Mouse (Mus musculus) limb, embryonic 12.5 days (tissue): ENCODE measurements around the gene Emc1. TPM values are rescaled to one million over a fixed set of nuclear protein-coding genes. Genes with fewer than 3 reads are reported as not detected.
"Not testable (repeated sequence)": the region's sequence is repeated elsewhere in the genome, so short reads cannot be mapped to it uniquely, and the experiment has no call there.

Source experiments
- ATAC-seq: fragments of 200-750 bp; cut with Nextera tagmentation; 2 replicates; pipeline ENCODE4 v1.8.0; 2017; ENCODE audit warnings: low read depth, moderate TSS enrichment; ENCODE audit not compliant: insufficient number of reproducible peaks, insufficient read depth, low FRiP score, low TSS enrichment
- H3K27ac ChIP-seq: fragments of 300-500 bp; sonication (generic); 2 replicates; pipeline ENCODE4 v1.5.1; 2016; ENCODE audit warnings: mild to moderate bottlenecking, moderate library complexity
- H3K27me3 ChIP-seq: fragments of 300-500 bp; sonication (generic); 2 replicates; pipeline ENCODE4 v1.6.1; 2016; ENCODE audit warnings: mild to moderate bottlenecking, moderate library complexity
- H3K36me3 ChIP-seq: fragments of 300-500 bp; sonication (generic); 2 replicates; pipeline ENCODE4 v1.6.1; 2016; ENCODE audit warnings: mild to moderate bottlenecking, moderate library complexity
- H3K4me1 ChIP-seq: fragments of 300-500 bp; sonication (generic); replicated peaks from 2 replicates; pipeline ENCODE4 v1.6.1; 2016
- H3K4me2 ChIP-seq: fragments of 300-500 bp; sonication (generic); 2 replicates; pipeline ENCODE4 v1.6.1; 2016; ENCODE audit warnings: mild to moderate bottlenecking, moderate library complexity
- H3K4me3 ChIP-seq: fragments of 300-500 bp; sonication (generic); replicated peaks from 2 replicates; pipeline ENCODE4 v1.5.1; 2016; ENCODE audit warnings: mild to moderate bottlenecking
- H3K9ac ChIP-seq: fragments of 300-500 bp; sonication (generic); replicated peaks from 2 replicates; pipeline ENCODE4 v1.6.1; 2016; ENCODE audit warnings: mild to moderate bottlenecking, moderate library complexity
- H3K9me3 ChIP-seq: fragments of 300-500 bp; sonication (generic); 2 replicates; pipeline ENCODE4 v1.6.1; 2016; ENCODE audit warnings: mild to moderate bottlenecking, moderate library complexity
- WGBS: fragments of 180-500 bp; shearing (Covaris S2); methylation state at CpG from one replicate; pipeline ENCODE4 v1.1.7; 2016; 5-methylcytosine and 5-hydroxymethylcytosine counted together
- polyA plus RNA-seq: library from polyadenylated mRNA; unstranded; fragments of >200 nt; fragmentation: Nextera tagmentation; extraction: Ambion mirVana; gene quantifications from 2 replicates; pipeline ENCODE4 v1.2.1, GENCODE M21; 2016

Gene Emc1
- polyA plus RNA-seq, 1 experiment from 2014 or later, result 29.4 TPM

GRCm38 (mm10) chr4:139360761-139361548 lies 8.6 kb downstream of the Emc1 start:
- Histone ChIP-seq H3K9ac (no peak overlapping the region), H3K9me3 (no peaks in the 10 kb centered on the region), H3K27me3 (no peaks in the 10 kb centered on the region), H3K36me3 (peaks cover 98% of the 10 kb centered on the region), H3K27ac (no peak overlapping the region), H3K4me3 (no peak overlapping the region), H3K4me1 (no peaks in the 10 kb centered on the region), H3K4me2 (no peak overlapping the region)
- no peak for ATAC-seq
- WGBS, result 92% methylated on average over 11 of the region's 11 CpGs

- Histone ChIP-seq H3K27ac (no peak overlapping the region), H3K4me2 (no peak overlapping the region), H3K36me3 (peaks cover 99% of the 10 kb centered on the region), H3K9ac (no peak overlapping the region), H3K9me3 (no peaks in the 10 kb centered on the region), H3K4me1 (no peaks in the 10 kb centered on the region), H3K4me3 (no peak overlapping the region), H3K27me3 (no peaks in the 10 kb centered on the region)
- WGBS, result 96% methylated on average over 3 of the region's 3 CpGs
- ATAC-seq, result no peak
These were observed 14.9 kb downstream of the Emc1 start for GRCm38 (mm10) chr4:139367336-139367735.

- Histone ChIP-seq H3K9me3 (no peaks in the 10 kb centered on the region), H3K36me3 (peaks cover 99% of the 10 kb centered on the region), H3K4me1 (no peaks in the 10 kb centered on the region), H3K27ac (no peak overlapping the region), H3K27me3 (no peaks in the 10 kb centered on the region), H3K4me2 (no peak overlapping the region), H3K4me3 (no peak overlapping the region), H3K9ac (no peak overlapping the region)
- whole genome bisulfite sequencing, result 90% methylated on average over 5 of the region's 5 CpGs
- ATAC-seq, result no peak
These were observed 15.7 kb downstream of the Emc1 start for GRCm38 (mm10) chr4:139368038-139368437.

GRCm38 (mm10) chr4:139373130-139373529 lies 20.7 kb downstream of the Emc1 start:
- H3K27ac ChIP-seq, result no peak overlapping the region
- no peaks in the 10 kb centered on the region for H3K4me1 ChIP-seq
- no peak overlapping the region for H3K4me2 ChIP-seq
- H3K9me3 ChIP-seq, result no peaks in the 10 kb centered on the region
- ATAC-seq, result no peak
- no peak overlapping the region for H3K4me3 ChIP-seq
- H3K9ac ChIP-seq, result no peak overlapping the region
- 88% methylated on average over 4 of the region's 4 CpGs for WGBS
- peaks cover 97% of the 10 kb centered on the region for H3K36me3 ChIP-seq
- H3K27me3 ChIP-seq, result no peaks in the 10 kb centered on the region

GRCm38 (mm10) chr4:139373531-139373930 lies 21.1 kb downstream of the Emc1 start:
- WGBS, result 90% methylated on average over 10 of the region's 10 CpGs
- no peak overlapping the region for H3K9ac ChIP-seq
- peaks cover 97% of the 10 kb centered on the region for H3K36me3 ChIP-seq
- ATAC-seq, result no peak
- H3K27me3 ChIP-seq, result no peaks in the 10 kb centered on the region
- H3K4me3 ChIP-seq, result no peak overlapping the region
- no peaks in the 10 kb centered on the region for H3K9me3 ChIP-seq
- H3K4me1 ChIP-seq, result no peaks in the 10 kb centered on the region
- no peak overlapping the region for H3K4me2 ChIP-seq
- no peak overlapping the region for H3K27ac ChIP-seq

GRCm38 (mm10) chr4:139379719-139380118 lies 27.3 kb downstream of the Emc1 start:
- ATAC-seq, result no peak
- peaks cover 38% of the 10 kb centered on the region for H3K36me3 ChIP-seq
- H3K27me3 ChIP-seq, result no peaks in the 10 kb centered on the region
- 13% methylated on average over 8 of the region's 8 CpGs for WGBS
- peak overlapping the region; percentile 88 for H3K27ac ChIP-seq
- peak overlapping the region; percentile 68 for H3K9ac ChIP-seq
- peak overlapping the region; percentile 75 for H3K4me3 ChIP-seq
- H3K9me3 ChIP-seq, result no peaks in the 10 kb centered on the region
- peaks cover 15% of the 10 kb centered on the region for H3K4me1 ChIP-seq
- peak overlapping the region; percentile 73 for H3K4me2 ChIP-seq

GRCm38 (mm10) chr4:139380207-139380748 lies 27.9 kb downstream of the Emc1 start:
- Histone ChIP-seq H3K27me3 (no peaks in the 10 kb centered on the region), H3K4me1 (peaks cover 15% of the 10 kb centered on the region), H3K27ac (peak overlapping the region; percentile 88), H3K36me3 (peaks cover 33% of the 10 kb centered on the region), H3K9me3 (no peaks in the 10 kb centered on the region), H3K4me2 (peak overlapping the region; percentile 94), H3K9ac (peak overlapping the region; percentile 87), H3K4me3 (peak overlapping the region; percentile 75)
- ATAC-seq, result peak; percentile 91
- WGBS, result under 1% methylated on average over 54 of the region's 54 CpGs

GRCm38 (mm10) chr4:139380775-139381451 lies 28.5 kb downstream of the Emc1 start:
- Histone ChIP-seq H3K9me3 (no peaks in the 10 kb centered on the region), H3K27me3 (no peaks in the 10 kb centered on the region), H3K4me2 (peak overlapping the region; percentile 94), H3K4me1 (peaks cover 15% of the 10 kb centered on the region), H3K9ac (peak overlapping the region; percentile 87), H3K4me3 (peak overlapping the region; percentile 75), H3K27ac (peak overlapping the region; percentile 74), H3K36me3 (peaks cover 26% of the 10 kb centered on the region)
- ATAC-seq, result peak; percentile 61
- 3% methylated on average over 43 of the region's 44 CpGs for WGBS

GRCm38 (mm10) chr4:139381452-139381845 lies 29.1 kb downstream of the Emc1 start:
- peaks cover 22% of the 10 kb centered on the region for H3K36me3 ChIP-seq

DNA sequence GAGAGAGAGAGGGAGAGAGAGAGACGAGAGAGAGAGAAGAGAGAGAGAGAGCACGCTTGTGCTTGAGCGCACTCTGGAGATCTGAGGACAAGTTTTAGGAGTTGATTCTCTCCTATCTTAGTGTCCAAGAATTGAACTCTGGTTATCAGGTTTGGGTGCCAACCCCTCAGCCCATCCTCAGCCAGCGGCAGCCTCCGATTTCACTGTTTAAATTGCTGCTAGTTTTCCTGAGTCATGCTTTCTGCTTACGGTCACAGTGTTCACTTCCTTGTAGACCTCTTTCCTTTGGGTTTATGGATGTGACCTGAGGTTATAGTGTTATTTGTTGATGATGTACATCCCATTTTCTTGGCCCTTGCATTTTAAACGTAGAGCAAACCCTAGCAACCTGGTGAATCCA lies 29.8 kb downstream of the Emc1 start:
- 93% methylated on average over 7 of the region's 7 CpGs for WGBS
- no peaks in the 10 kb centered on the region for H3K27me3 ChIP-seq
- H3K36me3 ChIP-seq, result peaks cover 14% of the 10 kb centered on the region
- ATAC-seq, result no peak
- no peak overlapping the region for H3K9ac ChIP-seq
- no peaks in the 10 kb centered on the region for H3K9me3 ChIP-seq
- H3K4me3 ChIP-seq, result 0 out of 2 replicates have a peak overlapping the region, but pooled peaks have one; percentile 11
- H3K27ac ChIP-seq, result no peak overlapping the region
- H3K4me2 ChIP-seq, result peak overlapping the region; percentile 94
- peaks cover 15% of the 10 kb centered on the region for H3K4me1 ChIP-seq

More at GRCm38 (mm10) chr4:139381452-139381845, 29.1 kb downstream of the Emc1 start:
- H3K4me2 ChIP-seq, result peak overlapping the region; percentile 94
- H3K9ac ChIP-seq, result peak overlapping the region; percentile 87
- WGBS, result 53% methylated on average over 4 of the region's 4 CpGs
- no peaks in the 10 kb centered on the region for H3K27me3 ChIP-seq
- H3K27ac ChIP-seq, result no peak overlapping the region
- H3K4me3 ChIP-seq, result peak overlapping the region; percentile 75
- H3K9me3 ChIP-seq, result no peaks in the 10 kb centered on the region
- ATAC-seq, result no peak
- H3K4me1 ChIP-seq, result peaks cover 15% of the 10 kb centered on the region

DNA sequence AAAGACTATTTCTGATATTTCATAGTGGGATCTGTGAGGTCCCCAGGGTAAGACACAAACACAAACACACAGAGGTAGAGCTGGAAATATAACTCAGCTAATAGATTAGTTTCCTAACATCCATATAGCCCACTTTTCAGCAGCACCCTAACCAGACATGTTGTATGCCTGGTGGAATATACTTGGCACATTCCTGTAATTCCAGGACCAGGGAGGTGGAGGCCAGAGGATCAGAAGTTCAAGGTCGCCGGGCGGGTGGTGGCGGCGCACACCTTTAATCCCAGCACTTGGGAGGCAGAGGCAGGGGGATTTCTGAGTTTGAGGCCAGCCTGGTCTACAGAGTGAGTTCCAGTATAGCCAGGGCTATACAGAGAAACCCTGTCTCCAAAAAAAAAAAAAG lies 33.5 kb downstream of the Emc1 start:
- WGBS, result 91% methylated on average over 5 of the region's 5 CpGs
- not testable (repeated sequence) for ATAC-seq, H3K4me2 ChIP-seq, H3K27me3 ChIP-seq, H3K9ac ChIP-seq, H3K9me3 ChIP-seq, H3K4me3 ChIP-seq, H3K27ac ChIP-seq
- H3K4me1 ChIP-seq, result peaks cover 11% of the 10 kb centered on the region
- H3K36me3 ChIP-seq, result peaks cover 27% of the 10 kb centered on the region
